Mouse (Mus musculus) frontal cortex, postnatal 10 days (tissue): ENCODE data around the gene Sept11.

ENCODE experiments used
- DNase-seq, 2 experiments: peaks; one replicate each; pipeline ENCODE4 v3.0.0; 2022; ENCODE audit warnings: low spot score in 2 of 2, mixed read lengths in 1 of 2

The Sept11 gene

DNA sequence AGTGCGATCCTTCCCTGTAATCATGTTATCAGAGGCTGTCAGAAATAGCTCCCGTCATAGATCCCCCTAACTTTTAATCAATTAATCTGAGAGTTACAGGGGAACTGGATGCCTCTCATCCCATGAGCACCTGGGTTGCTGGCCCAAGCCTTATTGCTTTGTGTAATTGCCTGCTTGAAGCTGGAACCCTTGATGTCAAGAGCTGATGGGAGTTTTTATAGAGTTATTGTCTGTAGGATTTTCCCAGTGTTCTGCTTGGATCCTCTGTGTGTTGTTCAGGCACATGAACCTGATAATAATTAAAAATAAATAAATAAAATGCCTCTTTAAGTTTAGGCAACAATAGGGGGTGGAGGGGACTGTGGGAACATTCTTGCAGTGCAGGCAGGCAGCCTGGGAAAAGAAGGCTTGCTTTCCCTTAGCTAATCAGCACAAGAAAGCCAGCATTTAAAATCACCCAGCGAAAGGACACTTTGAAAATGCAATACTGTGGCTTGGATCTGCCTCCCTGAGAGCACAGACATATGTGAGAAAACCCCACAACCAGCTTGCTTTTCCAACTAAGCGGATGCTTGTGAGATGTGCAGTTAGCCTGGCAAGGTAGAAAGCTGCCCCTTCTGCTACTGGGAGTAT lies 33.8 kb downstream of the Sept11 start:
- DNase-seq = no peak

DNA sequence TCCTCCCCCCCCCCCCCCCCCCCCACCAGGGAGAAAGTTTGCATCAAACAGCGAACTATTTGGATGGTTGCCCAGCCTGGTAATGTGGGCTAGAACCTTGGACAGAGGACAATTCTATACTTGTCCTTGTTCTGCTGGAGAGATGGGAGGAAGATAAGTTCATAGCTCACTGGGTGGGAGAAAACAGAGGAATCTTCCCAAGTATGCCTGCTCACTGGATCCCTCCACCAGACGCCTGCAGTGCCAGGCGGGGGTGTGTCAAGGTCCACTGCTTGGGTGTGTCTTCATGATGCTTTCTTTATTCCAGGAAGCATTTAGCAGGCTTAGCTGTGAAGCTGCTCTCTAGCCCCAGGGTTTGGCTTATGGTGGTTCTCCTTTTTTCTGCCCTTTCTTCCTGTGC lies 34.5 kb downstream of the Sept11 start:
- no peak for DNase-seq

DNA sequence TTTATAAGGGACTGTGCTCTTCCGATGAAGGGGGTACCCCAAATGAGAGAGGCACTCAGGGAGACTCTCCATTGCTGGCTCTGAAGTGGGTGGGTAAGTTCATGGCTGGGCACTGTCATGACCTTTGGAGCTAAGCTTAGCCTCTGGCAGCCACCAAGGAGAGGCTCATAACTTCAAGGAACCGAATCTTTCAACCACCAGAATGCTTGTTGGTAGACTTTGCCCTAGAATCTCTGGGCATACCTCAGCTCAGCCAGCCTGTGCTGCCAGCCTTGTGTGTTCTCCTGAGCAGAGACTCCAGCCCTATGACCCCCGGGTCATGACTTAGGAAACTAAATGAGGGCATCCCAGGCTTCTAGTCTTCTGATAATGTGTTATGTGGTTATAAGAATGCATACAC lies 35.5 kb downstream of the Sept11 start:
- DNase-seq = no peak

DNA sequence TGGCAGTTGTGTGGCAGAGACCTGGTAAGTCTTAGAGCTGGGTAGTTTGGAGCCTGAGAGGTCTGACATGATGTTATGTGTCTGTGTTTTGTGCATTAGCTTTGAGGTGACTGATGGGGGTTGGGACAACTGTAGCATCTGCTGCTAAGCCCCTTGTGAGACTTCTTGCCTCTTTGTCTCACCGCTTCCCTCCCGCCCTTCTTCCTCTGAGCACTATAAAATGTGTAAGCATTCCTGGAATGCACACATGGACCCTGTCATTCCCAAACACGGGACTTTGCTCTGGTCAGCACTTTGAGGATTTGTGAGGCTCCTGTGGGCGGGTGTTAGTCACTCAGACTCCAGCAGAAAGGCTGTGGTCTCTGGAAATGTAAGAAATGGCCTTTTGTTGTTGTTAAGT lies 36.7 kb downstream of the Sept11 start:
- DNase-seq = no peak

DNA sequence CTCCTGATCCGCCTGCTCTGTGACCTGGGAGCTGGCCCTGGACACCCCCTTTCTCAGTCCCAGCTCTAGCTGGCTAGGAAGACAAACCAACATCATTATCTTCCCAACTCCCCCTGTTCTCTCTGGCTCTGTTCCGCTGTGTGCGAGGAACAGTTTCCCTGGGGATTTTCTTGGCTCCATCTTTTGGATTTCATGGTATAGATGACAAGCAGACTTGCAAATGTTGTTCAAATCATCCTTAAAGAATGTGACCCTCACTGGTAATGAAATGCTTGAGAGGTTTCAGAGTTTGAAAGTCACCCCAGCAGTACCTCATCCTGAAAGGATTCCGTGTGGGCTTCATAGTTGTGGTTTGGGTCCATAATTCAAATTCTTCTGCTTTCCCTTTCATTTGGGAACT lies 38.2 kb downstream of the Sept11 start:
- DNase-seq = no peak

DNA sequence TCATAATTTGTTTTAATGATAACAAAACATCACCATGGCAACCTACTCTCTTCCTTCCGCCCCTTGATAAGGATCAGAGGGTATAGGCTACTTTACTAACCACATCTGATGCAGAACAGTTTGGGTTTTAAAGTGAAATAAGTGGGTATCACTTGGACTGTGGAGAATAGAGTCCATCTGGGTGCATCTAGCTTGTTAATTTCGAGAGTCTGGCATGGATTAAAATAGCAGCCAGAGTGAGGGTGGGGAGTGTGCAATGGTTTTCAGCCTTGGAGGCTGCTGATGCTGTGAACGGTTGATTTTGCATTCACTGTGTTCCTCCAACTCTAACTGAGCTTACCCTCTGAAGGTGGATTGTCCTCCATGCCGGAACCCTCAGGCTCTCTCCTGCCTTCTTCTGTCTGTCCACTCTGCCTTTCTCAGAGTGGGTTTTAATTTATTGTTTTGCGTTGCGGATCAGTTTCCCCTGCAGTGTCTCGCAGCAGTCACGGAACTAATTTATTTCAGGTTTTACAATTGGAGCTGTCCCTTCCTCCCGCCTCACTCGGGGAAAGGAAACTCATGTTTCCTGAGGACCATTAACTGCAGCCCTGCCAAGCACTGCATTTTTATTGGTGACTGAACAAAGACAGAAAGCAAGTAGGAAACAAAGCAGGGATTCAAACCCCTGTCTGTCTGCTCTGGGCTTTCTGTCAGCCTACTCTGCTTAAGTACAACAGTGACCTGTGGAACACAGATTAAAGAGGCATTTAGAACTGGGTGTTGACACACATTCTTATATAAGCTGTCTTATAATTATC lies 40.4 kb downstream of the Sept11 start:
- DNase-seq = no peak

DNA sequence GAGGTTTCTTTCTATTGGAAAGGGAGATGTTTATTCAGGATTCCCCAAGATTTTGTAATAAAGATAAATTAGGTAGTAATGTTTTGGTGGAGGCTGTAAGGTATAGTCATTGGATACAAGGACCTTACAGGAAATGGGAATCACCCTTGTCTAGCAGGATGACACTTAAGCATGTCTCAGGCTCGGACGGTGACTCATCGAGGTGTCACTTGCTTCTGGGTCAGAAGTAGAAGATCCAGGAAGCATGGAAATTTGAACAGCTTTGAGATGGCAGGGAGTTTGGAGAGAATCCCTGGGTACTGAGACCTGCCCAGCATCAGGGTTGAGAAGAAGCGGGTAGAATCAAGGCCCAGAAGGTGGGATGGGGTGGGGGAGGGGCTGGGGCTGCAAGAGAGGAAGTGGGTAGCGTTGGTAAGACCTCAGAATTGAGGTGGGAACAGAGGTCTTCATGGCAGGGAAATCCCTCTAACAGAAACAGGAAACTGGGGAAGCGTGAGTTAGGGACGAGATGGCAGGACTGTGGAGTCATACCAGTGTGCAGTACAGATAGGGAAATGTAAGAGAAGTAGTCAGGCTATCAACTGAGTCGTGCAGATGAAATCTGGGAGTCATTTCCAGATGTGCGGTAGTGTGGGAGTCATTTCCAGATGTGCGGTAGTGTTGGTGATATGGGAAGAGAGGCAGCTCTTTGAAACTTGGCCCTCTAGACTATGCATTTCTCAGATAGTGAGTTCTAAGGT lies 42.3 kb downstream of the Sept11 start:
- DNase-seq = no peak

DNA sequence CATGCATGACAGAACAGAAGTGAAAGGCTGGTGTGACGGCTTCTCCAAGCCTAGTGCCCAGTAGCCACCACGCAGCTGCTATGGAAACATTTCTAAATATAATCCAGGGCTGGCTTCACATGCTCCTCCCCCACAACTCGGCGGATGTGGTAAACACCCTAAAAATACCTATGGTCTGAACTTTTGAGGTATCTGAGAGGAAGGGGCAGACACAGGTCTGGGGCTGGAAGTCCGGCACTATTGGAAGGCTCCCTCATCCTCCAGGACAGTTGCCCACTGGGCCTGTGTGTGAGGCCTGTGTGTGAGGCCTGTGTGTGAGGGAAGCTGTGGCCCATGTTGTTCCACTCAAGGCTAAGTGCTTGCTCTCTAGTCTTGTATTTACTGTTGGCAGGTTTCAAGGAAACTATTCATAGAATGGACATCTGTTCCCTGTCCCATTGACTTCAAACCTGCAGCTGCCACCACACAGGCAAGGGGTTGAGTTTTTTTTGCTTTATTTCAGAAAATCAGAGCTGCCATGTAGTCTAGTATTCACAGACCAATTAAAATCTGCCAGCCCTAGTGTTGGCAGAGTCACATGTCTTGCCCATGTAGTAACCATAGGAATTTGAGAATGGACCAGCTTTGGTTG lies 43.8 kb downstream of the Sept11 start:
- peak in 1 of 2 experiments; percentile 52 for DNase-seq

DNA sequence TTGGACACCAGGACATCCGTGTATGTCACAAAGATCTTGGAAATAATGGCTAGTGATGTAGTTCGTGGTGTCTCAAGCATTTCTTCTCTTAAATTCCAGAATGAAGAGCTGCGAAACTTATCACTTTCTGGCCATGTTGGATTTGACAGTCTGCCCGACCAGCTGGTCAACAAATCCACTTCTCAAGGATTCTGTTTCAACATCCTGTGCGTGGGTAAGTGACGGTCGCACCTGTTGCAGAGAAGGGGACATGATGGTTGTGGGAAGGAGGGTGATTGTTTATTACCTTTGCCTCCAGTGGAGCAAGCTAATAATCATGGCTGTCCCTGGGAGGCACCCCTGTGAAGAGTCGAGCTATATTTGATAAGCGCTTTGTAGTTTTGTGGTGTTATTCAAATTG lies 46.1 kb downstream of the Sept11 start:
- DNase-seq = no peak

DNA sequence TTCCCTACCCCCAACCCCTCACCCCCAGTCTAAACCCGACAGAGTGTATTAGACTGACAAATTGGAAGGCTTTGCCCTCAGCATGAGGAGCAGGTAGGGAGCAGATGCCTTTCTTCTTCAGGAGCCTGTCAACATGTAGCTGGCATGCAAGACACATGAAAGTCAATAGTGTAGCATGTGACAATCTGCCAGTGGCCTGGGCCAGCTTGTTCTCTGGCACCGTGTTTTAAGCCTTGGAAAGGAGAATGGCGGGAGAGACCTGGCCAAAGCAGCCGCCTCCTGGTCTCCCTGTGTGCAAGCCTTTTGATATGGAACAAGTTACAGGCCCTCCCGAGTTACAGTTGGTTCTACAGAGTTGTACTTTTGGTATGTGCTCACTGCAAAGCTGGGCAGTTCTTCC lies 47.5 kb downstream of the Sept11 start:
- DNase-seq = no peak

DNA sequence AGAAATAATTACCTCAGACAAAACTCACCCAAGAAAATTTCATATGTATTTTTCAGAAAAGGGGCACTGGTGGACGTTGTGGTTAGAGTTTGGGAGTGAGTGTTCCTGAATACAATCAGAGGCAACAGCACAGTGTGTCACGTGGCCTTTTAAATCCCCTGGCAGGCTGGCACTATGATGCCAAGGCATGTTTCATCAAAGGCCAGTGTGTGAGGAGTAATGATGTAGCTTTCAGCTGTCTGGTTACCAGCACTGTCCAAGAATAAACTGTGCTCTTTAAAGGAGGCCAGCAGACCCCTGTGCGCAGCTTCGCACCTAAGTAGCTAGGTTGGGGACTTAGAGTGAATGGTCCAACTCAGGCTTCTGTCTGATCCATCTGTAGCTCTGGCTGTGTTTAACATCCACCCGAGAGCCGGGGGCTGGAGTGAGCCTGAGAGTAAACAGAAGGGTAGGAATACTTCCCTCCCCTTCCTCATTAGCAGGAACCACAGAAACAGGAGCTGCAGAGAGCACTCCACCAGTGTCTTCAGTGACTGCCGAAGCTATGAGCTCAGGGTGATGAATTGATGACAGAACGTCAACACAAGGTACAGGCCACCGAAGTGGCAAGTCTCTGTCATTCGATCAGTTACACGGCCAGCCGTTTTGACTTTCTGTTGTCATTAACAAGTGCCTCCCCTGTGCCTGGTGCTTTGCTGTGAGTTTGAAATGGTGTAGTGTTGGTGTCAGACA lies 50.3 kb downstream of the Sept11 start:
- DNase-seq = no peak

DNA sequence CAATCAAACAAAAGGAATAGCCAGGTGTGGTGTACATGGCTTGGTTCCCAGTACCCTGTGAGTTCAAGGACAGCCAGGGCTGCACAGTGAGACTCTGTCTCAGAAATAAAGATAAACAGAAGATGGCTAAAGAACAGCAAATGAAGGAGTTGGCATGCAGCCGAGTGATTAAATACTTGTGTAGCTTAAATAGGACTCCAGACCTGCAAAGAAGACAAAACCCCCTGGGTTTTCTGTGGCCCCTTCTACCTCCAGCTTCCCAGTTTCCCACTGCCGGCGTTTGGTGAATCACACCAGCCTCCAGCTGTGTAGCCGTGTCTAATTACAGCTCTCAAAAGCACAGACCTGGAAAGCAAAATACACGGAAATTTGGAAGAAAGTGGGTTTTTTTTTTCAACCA lies 51.6 kb downstream of the Sept11 start:
- DNase-seq = no peak

DNA sequence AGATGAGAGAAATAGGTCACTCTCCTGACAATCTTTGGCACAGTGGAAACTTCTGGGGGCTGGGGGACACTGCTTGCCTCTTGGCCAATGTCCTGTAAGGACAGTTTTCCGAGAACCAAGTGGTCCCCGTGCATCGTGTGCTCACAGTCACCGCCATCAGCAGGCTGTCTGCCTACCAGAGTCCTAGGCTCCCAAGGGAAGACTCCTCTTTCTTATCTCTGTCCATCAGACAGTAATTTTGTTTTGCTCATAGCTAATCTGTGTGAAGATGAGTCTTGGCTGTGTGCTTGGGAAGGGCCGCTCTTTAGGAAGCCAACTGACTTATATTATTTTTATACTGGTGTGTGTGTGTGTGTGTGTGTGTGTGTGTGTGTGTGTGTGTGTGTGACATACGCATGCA lies 52.3 kb downstream of the Sept11 start:
- DNase-seq = no peak

DNA sequence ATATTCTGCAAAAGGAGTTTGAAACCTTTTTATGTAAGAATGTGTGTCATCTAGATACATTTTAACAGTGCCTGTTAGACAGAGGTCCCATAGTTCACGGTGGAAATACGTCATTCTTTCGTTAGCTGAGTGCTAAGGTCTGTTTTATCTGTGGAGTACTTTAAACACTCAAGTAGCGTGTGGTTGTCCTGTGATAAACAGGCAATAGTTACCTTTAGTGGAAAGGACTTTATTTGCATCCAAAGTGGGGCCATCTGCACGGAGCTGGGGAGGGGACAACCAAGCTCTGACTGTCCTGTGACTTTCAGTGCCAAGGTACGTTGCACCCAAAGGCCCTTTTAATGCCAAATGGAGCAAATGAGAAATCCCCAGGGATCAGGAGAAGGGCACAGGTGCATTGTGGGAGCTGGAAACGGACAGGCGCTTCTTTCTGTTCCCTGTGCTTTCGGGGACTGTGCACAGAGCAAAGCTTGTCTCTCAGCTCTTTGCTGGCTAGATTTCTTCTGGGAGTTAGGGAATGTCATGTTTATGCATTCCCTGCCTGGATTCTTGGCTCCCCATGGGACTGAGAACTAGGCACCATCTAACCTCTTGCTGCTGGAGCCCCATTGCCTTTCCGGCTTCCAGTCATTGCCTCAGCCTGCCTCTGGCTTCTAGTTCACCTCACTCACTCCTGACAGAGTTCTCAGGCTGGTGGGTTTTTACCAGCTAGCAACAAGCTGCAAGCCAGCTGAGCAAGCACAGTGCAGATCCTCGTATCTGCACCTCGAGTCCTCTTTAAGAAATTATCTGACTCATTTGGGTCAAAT lies 56.9 kb downstream of the Sept11 start:
- no peak for DNase-seq

DNA sequence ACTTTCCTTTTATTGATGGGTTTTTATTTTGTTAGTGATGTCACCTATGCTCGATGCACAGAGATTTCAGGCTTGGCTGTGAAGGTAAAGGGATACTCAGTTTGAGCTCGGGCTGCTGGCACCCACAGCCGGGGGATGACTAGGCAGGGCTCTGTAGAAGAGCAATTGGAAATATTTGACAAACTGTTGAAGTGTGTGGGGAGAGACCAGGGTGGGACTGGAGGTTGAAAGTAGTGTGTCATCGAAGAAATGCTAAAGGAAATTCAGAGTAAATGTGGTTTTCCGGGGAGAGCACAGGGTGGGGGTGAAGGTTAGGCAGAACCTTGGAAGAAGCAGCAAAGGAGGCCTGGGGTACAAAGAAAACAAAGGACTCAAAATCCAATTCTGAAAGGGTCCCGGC lies 58.7 kb downstream of the Sept11 start:
- DNase-seq = no peak

DNA sequence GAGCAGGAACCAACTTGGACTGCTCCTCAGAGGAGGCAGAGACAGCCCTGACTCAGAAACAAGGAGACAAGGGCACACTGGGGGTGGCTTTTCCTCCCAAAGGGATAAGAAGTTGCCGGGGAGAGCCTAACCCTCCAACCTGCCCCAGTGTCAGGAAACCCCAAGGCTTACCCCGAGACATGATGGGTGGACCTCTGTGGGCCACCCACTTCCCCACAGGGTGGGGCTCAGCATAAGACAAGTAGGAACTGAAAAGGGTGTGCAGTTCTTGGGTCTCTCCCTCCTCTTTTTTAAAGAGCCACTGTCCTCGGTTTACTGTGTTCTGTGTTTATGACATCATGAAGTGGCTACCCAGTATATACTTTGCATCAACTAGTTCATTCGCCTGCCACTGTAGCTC lies 59.2 kb downstream of the Sept11 start:
- no peak for DNase-seq

DNA sequence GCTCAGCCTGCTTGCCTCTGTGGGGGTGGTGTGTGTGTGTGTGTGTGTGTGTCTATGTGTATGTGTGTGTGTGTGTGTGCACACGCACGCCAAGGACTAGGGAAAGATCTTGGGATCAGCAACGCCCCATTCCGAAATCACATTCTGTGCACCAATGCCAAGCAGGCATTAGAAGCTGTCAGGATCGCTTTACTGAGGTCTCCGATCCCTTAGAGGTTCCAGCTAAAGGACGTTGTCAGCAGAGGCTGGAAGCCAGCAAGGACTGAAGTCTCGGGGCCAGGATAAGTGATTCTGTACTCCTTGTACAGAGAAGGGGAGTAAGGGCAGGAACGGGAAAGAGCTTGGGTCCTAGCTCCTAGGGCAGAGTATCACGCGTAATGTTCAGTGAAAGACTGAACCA lies 61.2 kb downstream of the Sept11 start:
- no peak for DNase-seq

DNA sequence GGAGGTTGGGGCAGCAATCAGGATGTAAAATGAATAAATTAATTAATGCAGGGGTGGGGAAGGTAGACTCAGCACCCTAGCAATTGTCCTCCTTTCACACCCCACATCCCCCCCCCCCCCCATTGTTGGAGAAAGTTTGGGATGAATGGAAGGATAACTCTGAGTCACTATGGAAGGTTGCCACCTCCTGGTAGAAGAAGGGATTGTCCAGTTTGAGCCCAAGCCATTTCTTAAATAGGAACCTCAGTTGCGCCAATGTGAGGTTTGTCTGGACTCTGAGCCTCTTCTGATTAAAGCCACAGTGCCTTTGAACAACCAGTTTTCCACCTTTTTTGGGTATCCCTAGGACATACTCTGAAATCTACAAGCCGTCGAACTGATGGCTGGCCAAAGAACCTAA lies 70.3 kb downstream of the Sept11 start:
- DNase-seq = peak in 1 of 2 experiments; percentile 38

DNA sequence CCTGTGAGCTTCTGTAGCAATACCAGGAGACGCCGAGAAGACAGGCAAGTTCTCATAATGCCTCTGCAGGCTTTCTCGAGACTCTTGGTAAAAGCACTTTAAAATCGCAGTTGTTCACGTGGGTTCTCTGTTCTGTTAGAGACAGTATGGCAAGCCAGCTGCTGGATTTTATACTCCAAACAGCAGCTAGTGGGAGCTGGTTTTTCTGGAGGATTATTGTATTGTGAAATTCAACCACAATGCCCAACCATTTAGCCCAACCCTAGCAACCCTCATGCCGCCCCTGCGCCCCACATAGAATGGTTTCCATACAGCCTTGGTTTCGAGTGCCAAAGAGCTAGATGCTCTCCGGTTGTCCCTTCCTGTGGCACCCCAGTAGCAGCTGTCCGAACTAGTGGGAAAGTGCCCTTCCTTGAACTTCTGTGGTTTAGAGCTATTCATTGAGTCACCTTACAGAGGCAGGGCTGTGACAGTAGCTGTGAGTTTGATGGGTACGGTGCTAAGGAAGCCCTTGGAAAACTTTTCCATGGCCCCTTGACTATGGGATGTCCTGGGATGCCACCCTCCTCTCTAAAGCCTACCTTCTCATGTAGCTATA lies 74.8 kb downstream of the Sept11 start:
- no peak for DNase-seq

DNA sequence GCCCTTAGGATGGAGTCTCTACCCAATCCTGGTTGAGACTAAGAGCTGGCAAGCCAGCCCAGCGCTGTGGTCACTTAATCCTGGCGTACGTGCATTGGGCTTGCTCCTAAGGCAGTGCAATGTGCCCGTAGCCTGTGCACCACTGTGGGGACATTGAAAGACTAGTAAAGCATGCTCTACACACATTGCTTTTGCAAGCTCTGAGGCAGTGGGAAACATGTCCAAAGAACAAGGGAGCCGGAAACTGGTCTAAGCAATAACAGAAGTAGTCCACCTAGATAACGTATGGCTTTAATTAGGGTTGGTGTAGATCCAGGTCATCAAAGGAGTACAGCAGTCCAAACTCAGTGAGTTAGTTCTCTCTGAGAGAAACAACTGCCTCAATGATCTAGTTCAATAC lies 75.4 kb downstream of the Sept11 start:
- no peak for DNase-seq

DNA sequence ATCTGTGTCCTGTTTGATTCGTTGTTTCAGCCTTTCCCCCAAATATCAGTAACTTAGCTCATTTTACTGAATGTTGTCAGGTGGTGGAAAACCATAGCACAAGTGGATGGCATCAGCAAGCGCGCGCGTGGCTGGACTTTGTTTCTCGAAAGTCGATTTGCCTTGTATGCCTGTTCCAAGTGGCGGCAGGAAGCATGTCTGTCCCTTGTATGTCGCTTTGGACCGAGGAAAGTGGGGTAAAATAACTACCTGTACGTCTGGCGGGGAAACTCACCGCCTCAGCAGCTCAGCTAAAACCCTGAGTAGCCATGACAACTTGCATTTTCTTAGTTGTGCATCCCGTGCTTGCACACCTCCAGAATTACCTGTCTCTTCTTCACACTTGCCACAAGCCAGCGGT lies 78.2 kb downstream of the Sept11 start:
- no peak for DNase-seq
